Mouse (Mus musculus): ENCODE measurements around the gene Limk2. TPM values are rescaled to one million over a fixed set of nuclear protein-coding genes. Genes with fewer than 3 reads are reported as not detected.

Gene Limk2
- polyA plus RNA-seq, 1 experiment from 2014 or later, result 7.3 TPM

DNA sequence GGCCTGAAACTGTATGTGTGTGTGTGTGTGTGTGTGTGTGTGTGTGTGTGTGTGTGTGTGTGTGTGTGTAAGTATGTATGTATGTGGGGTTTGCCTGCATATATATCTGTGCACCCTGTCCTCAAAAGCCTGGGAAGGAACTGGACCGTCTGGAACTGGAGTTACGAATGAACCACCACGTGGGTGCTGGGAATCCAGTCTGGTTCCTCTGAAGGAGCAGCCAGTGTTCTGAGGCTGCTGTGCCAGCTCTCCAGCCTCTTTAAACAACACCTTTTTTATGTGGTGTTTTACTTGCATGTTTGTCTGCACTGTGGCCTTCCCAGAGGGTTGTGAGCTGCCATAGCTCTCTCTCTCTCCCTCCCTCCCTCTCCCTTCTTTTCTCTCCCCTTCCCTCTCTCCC is 72.4 kb downstream of the Limk2 start:
- H3K4me2 ChIP-seq (ENCODE audit: low read depth, low read length), result no peak overlapping the region
- no peak overlapping the region for H3K4me3 ChIP-seq (ENCODE audit: low read depth, low read length)
- ATAC-seq (ENCODE audit: low read depth), result no peak
- H3K9ac ChIP-seq (ENCODE audit: low read depth, low read length), result no peak overlapping the region
- H3K9me3 ChIP-seq (replicated peaks; ENCODE audit: control insufficient read depth, low read length), result no peaks in the 10 kb centered on the region
- H3K27ac ChIP-seq (ENCODE audit: low read length), result no peak overlapping the region
- peaks cover 10% of the 10 kb centered on the region for H3K4me1 ChIP-seq (ENCODE audit: control insufficient read depth, low read depth, low read length)
- no peaks in the 10 kb centered on the region for H3K36me3 ChIP-seq (ENCODE audit: control insufficient read depth, insufficient read depth)
- WGBS (ENCODE audit: insufficient replicate concordance), result 50% methylated on average over 3 of the region's 3 CpGs
- peaks cover 16% of the 10 kb centered on the region for H3K27me3 ChIP-seq (ENCODE audit: control insufficient read depth, insufficient read depth, low read depth, low read length)

DNA sequence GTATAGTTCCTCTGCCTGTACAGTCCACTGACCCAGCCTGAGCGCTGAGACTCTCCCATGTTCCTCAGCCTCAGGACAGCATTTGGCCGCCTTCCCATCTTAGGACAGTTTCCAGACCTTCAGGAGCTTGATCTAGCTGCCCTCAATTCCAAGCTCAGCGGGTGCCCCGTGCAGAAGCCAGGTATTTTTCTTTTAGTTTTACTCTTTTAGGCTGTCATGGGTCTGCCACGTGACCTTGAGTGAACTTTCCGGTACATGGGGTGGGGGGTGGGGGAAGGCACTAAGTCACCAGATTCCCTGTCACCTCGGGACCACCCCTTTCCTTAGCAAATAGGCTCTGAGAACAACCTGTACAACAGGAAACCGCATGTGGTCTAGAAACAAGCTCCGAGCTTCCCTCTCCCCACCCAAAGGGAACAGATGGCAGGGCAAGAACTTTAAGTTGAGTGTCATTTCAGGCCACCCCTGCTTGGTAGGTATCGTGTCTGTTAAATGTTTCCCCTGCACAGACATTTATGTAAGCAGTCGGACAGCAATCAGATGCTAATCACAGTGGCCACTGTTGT is 73.3 kb downstream of the Limk2 start:
- H3K27me3 ChIP-seq (ENCODE audit: control insufficient read depth, insufficient read depth, low read depth, low read length), result peaks cover 23% of the 10 kb centered on the region
- WGBS (ENCODE audit: insufficient replicate concordance), result 11% methylated on average over 11 of the region's 11 CpGs
- no peak for ATAC-seq (ENCODE audit: low read depth)
- H3K36me3 ChIP-seq (ENCODE audit: control insufficient read depth, insufficient read depth), result no peaks in the 10 kb centered on the region
- H3K27ac ChIP-seq (ENCODE audit: low read length), result no peak overlapping the region
- H3K9me3 ChIP-seq (replicated peaks; ENCODE audit: control insufficient read depth, low read length), result no peaks in the 10 kb centered on the region
- H3K4me3 ChIP-seq (ENCODE audit: low read depth, low read length), result no peak overlapping the region
- H3K9ac ChIP-seq (ENCODE audit: low read depth, low read length), result no peak overlapping the region
- H3K4me1 ChIP-seq (ENCODE audit: control insufficient read depth, low read depth, low read length), result peaks cover 17% of the 10 kb centered on the region
- peak overlapping the region; percentile 13; the same call in 1 of the 2 replicates for H3K4me2 ChIP-seq (ENCODE audit: low read depth, low read length)

DNA sequence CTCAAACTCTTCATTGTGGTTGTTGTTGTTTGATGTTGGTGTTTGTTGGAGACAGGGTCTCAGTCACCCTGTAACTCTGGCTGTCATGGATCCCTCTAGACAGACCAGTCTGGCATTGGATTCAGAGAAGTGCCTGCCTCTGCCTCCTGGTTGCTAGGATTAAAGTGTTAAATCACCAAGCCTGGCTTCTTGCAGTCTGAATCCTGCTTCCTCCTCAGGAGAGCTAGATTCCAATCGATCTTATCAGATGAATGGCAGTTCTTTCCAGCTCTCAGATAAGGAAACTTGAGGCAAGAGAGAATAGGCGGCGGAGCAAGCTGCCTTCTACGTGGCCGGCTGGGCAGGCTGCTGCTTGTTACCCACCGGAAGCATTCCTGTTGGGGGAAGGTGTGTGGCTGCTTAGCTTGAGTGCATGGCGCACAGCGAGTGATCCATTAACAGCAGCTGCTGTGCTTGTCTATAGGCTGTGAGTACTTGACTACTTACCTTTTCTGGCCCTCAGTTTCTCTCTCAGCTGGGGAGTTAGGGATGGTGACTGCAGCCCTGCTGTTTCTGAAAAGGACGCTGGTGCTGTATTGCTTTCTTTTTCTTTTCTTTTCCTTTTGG is 74.2 kb downstream of the Limk2 start:
- H3K27me3 ChIP-seq (ENCODE audit: control insufficient read depth, insufficient read depth, low read depth, low read length), result peaks cover 27% of the 10 kb centered on the region
- no peak overlapping the region for H3K4me3 ChIP-seq (ENCODE audit: low read depth, low read length)
- peaks cover 18% of the 10 kb centered on the region for H3K4me1 ChIP-seq (ENCODE audit: control insufficient read depth, low read depth, low read length)
- no peak overlapping the region for H3K4me2 ChIP-seq (ENCODE audit: low read depth, low read length)
- no peak overlapping the region for H3K9ac ChIP-seq (ENCODE audit: low read depth, low read length)
- H3K9me3 ChIP-seq (replicated peaks; ENCODE audit: control insufficient read depth, low read length), result no peaks in the 10 kb centered on the region
- ATAC-seq (ENCODE audit: low read depth), result no peak
- H3K27ac ChIP-seq (ENCODE audit: low read length), result no peak overlapping the region
- WGBS (ENCODE audit: insufficient replicate concordance), result 19% methylated on average over 9 of the region's 9 CpGs
- no peaks in the 10 kb centered on the region for H3K36me3 ChIP-seq (ENCODE audit: control insufficient read depth, insufficient read depth)

DNA sequence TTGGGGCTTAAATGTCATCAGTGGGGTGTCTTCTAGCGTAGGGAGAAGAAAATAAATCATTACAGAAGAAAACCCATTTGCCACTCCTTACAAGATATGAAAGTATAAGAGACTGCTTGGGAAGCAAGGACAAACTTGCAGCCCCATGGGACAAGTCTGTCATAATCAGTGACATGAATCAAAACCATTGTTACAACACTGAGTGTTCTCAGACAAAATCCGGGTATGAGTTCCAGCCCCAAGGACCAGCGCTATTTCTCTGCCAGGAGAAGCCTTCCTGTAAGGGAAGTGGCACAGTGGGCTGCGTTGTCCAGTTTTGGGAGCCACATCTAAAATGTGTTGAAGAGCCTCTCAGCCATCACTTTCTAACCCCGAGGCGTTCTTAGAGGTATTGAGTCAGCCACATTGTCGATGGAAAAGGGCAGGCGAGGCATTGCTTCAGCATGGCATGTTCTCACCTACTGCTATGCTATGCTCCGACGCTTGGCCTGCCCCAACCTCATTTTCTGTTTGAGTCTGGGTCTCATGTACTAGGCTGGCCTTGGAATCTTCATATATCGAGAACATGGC is 74.8 kb downstream of the Limk2 start:
- 70% methylated on average over 11 of the region's 11 CpGs for WGBS (ENCODE audit: insufficient replicate concordance)
- Histone ChIP-seq H3K9ac (ENCODE audit: low read depth, low read length) (no peak overlapping the region), H3K4me1 (ENCODE audit: control insufficient read depth, low read depth, low read length) (peaks cover 18% of the 10 kb centered on the region), H3K9me3 (replicated peaks; ENCODE audit: control insufficient read depth, low read length) (no peaks in the 10 kb centered on the region), H3K36me3 (ENCODE audit: control insufficient read depth, insufficient read depth) (no peaks in the 10 kb centered on the region), H3K4me2 (ENCODE audit: low read depth, low read length) (no peak overlapping the region), H3K27me3 (ENCODE audit: control insufficient read depth, insufficient read depth, low read depth, low read length) (peaks cover 27% of the 10 kb centered on the region), H3K4me3 (ENCODE audit: low read depth, low read length) (no peak overlapping the region), H3K27ac (ENCODE audit: low read length) (no peak overlapping the region)
- ATAC-seq (ENCODE audit: low read depth), result no peak

DNA sequence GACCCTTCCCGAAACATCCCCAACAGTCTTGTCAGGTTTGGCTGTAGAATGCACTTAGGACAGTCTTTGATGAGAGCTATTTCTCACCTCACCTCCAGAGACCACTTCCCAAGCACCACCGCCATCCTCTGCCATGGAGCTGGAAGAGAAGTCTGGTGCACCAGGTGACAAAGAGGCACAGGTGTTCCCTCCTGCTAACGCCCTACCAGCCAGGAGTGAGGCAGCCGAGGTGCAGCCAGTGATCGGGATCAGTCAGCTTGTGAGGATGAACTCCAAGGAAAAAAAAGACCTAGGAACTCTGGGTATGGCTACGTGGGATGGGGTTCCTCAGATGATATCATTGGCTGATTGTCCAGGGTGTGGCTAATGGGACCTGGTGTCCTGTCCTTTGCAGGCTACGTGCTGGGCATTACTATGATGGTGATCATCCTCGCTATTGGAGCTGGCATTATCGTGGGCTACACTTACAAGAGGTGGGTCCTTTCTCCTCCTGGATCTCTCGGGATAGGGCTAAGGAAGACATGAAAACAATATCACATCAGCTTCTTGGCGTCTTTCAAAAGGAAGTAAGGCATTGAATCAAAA is 75.8 kb downstream of the Limk2 start:
- H3K4me2 ChIP-seq (ENCODE audit: low read depth, low read length), result no peak overlapping the region
- peaks cover 27% of the 10 kb centered on the region for H3K27me3 ChIP-seq (ENCODE audit: control insufficient read depth, insufficient read depth, low read depth, low read length)
- no peak for ATAC-seq (ENCODE audit: low read depth)
- WGBS (ENCODE audit: insufficient replicate concordance), result 68% methylated on average over 11 of the region's 11 CpGs
- no peak overlapping the region for H3K27ac ChIP-seq (ENCODE audit: low read length)
- H3K4me3 ChIP-seq (ENCODE audit: low read depth, low read length), result no peak overlapping the region
- H3K36me3 ChIP-seq (ENCODE audit: control insufficient read depth, insufficient read depth), result no peaks in the 10 kb centered on the region
- no peaks in the 10 kb centered on the region for H3K9me3 ChIP-seq (replicated peaks; ENCODE audit: control insufficient read depth, low read length)
- H3K9ac ChIP-seq (ENCODE audit: low read depth, low read length), result no peak overlapping the region
- H3K4me1 ChIP-seq (ENCODE audit: control insufficient read depth, low read depth, low read length), result peaks cover 18% of the 10 kb centered on the region

DNA sequence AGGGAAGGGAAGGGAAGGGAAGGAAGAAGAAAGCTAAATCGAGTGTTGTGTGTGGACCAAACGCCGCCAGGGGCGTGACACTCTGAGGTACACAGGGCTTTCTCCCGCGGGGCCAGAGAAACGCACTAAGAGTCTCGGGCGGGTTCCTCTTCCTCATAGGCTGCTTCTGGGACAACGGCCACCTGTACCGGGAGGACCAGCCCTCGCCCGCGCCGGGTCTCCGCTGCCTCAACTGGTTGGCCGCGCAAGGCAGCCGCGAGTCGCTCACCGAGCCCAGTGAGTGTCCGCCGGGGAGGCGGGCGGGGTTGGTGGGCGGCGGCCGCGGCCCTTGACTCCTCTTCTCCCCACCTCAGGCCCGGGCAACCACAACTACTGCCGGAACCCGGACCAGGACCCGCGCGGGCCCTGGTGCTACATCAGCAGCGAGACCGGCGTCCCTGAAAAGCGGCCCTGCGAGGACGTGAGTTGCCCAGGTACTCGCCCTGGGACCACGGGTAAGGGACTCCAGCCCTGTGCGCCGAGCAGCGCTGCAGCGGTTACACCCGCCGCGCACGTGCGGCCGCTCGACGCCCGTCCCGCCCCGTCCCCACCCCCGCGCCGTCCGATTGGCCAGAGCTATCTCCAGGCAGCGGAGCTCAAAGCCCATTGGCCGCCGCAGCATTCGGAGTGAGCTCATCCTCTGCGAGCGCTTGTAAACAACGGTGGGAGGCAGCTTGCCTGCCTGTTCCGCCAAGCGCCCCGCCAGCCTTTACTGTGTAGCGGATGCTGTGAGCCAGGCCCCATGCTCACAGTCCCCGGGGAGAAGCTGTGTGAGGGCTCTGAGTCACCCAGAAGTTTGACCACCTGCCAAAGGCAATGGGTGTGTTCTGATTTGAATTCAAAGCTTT is 77.0 kb downstream of the Limk2 start:
- WGBS (ENCODE audit: insufficient replicate concordance), result under 1% methylated on average over 75 of the region's 75 CpGs
- peak overlapping the region; percentile 54 for H3K4me3 ChIP-seq (ENCODE audit: low read depth, low read length)
- H3K27me3 ChIP-seq (ENCODE audit: control insufficient read depth, insufficient read depth, low read depth, low read length), result peaks cover 27% of the 10 kb centered on the region
- H3K36me3 ChIP-seq (ENCODE audit: control insufficient read depth, insufficient read depth), result no peaks in the 10 kb centered on the region
- ATAC-seq (ENCODE audit: low read depth), result peak; percentile 97
- H3K27ac ChIP-seq (ENCODE audit: low read length), result peak overlapping the region; percentile 45; the same call in 1 of the 2 replicates
- no peaks in the 10 kb centered on the region for H3K9me3 ChIP-seq (replicated peaks; ENCODE audit: control insufficient read depth, low read length)
- peaks cover 18% of the 10 kb centered on the region for H3K4me1 ChIP-seq (ENCODE audit: control insufficient read depth, low read depth, low read length)
- H3K9ac ChIP-seq (ENCODE audit: low read depth, low read length), result peak overlapping the region; percentile 44
- peak overlapping the region; percentile 79 for H3K4me2 ChIP-seq (ENCODE audit: low read depth, low read length)

DNA sequence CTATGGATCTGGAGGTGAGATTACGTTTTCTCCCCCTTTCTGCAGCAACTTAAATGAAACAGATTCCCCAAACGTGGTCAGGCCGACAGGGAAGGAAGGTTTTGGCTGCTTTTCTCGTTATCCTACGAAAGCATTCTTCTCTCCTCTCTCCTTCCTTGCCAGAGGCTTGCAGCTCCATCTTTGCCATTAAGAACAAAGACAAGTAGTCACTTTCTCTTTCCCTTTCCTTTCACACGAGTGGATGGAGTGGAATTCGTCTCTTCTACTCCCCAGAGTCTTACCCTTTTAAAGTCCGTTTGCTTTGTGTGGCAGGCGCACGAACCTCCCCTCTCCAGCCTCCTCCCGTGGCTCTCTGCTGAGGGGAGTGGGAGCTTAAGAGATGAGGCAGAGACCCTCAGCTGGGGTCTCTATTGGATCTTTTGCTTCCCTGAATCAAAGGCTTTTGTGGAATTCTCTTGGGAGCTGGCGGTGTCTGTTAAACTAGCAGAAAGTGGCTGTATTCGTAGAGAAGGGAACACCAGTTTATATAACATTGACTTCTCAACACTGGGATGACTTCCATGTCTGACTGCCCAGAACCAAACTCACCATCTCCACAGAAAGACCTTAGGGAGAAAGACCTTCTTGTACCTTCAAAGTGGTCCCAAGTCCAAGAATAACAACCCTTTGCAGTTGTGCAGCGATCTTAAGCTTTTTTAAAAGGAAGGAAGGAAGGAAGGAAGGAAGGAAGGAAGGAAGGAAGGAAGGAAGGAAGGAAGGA is 77.8 kb downstream of the Limk2 start:
- Histone ChIP-seq H3K4me1 (ENCODE audit: control insufficient read depth, low read depth, low read length) (peaks cover 18% of the 10 kb centered on the region), H3K9ac (ENCODE audit: low read depth, low read length) (no peak overlapping the region; the same call in 1 of the 2 replicates), H3K9me3 (replicated peaks; ENCODE audit: control insufficient read depth, low read length) (no peaks in the 10 kb centered on the region), H3K27ac (ENCODE audit: low read length) (no peak overlapping the region), H3K27me3 (ENCODE audit: control insufficient read depth, insufficient read depth, low read depth, low read length) (peaks cover 27% of the 10 kb centered on the region), H3K4me2 (ENCODE audit: low read depth, low read length) (peak overlapping the region; percentile 79), H3K36me3 (ENCODE audit: control insufficient read depth, insufficient read depth) (no peaks in the 10 kb centered on the region), H3K4me3 (ENCODE audit: low read depth, low read length) (peak overlapping the region; percentile 54)
- WGBS (ENCODE audit: insufficient replicate concordance), result 3% methylated on average over 14 of the region's 14 CpGs
- ATAC-seq (ENCODE audit: low read depth), result no peak

DNA sequence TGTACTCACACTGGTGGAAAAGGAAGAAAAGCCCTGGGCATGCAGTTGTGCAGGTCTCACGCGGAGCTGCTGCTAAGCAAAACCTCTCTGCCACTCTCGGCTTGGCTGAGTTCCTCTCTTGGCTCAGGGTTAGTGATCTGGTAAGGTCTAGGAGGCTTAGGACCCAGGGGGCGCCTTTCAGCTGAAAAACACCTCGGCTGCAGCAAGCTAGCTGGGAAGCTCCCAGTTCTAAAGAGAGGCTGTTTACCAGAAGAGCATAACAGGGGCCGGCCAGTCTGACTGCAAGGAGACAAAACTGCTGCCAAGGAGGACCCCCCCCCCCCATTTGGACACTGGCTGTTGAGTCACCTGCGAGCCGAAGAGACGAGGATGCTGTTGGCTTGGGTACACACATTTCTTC is 78.4 kb downstream of the Limk2 start:
- ATAC-seq (ENCODE audit: low read depth), result no peak
- 2% methylated on average over 9 of the region's 9 CpGs for WGBS (ENCODE audit: insufficient replicate concordance)

More for the DNA sequence above, 78.4 kb downstream of the Limk2 start:
- peak overlapping the region; percentile 79 for H3K4me2 ChIP-seq (ENCODE audit: low read depth, low read length)
- peaks cover 18% of the 10 kb centered on the region for H3K4me1 ChIP-seq (ENCODE audit: control insufficient read depth, low read depth, low read length)
- no peaks in the 10 kb centered on the region for H3K9me3 ChIP-seq (replicated peaks; ENCODE audit: control insufficient read depth, low read length)
- no peak overlapping the region for H3K27ac ChIP-seq (ENCODE audit: low read length)
- no peak overlapping the region; the same call in 1 of the 2 replicates for H3K9ac ChIP-seq (ENCODE audit: low read depth, low read length)
- peaks cover 27% of the 10 kb centered on the region for H3K27me3 ChIP-seq (ENCODE audit: control insufficient read depth, insufficient read depth, low read depth, low read length)
- H3K4me3 ChIP-seq (ENCODE audit: low read depth, low read length), result peak overlapping the region; percentile 54
- H3K36me3 ChIP-seq (ENCODE audit: control insufficient read depth, insufficient read depth), result no peaks in the 10 kb centered on the region

All from liver, embryonic 16.5 days (tissue).